Mouse (Mus musculus) large intestine, adult 2 months (tissue): Measurements from ENCODE around the gene Scube1. TPM values are rescaled to one million over a fixed set of nuclear protein-coding genes. Genes with fewer than 3 reads are reported as not detected.

Source experiments
- DNase-seq: peaks from one replicate; pipeline ENCODE4 v3.0.0-alpha.2; 2012; ENCODE audit warnings: low read depth, low spot score
- WGBS: fragments of 180-500 bp; shearing (Covaris S2); methylation state at CpG from one replicate; pipeline ENCODE4 v1.1.7; 2018; 5-methylcytosine and 5-hydroxymethylcytosine counted together
- polyA plus RNA-seq: library from polyadenylated mRNA; depleted of rRNA; stranded (reverse); fragments of >200 nt; gene quantifications from 2 replicates; pipeline ENCODE4 v1.2.3, GENCODE M21; 2012

Gene Scube1
- polyA plus RNA-seq, 1 experiment = 8.3 TPM

- DNase-seq = no peak
- WGBS = 80% methylated on average over 10 of the region's 10 CpGs
Measured at GRCm38 (mm10) chr15:83712798-83713197, 12.0 kb downstream of the Scube1 start.

DNA sequence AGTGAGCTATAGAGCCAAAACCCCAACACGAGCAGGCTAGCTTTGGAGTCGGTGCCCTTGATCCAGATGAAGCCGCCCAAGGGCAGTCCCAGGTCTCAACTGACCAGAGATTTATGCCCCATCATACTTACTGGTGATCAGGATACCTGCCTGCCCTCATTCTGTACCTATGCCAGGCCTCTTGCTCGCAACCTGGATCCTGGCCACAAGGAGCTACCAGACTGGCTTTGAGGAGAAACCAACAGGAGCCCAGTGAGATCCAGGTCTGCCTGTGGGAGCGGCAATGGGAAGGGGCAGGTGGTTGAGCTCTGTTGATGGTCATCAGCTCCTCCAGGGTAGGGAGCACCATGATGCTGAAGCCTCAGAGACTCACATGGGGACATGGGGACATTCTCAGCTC, 12.5 kb downstream of the Scube1 start:
- WGBS = 95% methylated on average over 5 of the region's 5 CpGs
- no peak for DNase-seq

DNA sequence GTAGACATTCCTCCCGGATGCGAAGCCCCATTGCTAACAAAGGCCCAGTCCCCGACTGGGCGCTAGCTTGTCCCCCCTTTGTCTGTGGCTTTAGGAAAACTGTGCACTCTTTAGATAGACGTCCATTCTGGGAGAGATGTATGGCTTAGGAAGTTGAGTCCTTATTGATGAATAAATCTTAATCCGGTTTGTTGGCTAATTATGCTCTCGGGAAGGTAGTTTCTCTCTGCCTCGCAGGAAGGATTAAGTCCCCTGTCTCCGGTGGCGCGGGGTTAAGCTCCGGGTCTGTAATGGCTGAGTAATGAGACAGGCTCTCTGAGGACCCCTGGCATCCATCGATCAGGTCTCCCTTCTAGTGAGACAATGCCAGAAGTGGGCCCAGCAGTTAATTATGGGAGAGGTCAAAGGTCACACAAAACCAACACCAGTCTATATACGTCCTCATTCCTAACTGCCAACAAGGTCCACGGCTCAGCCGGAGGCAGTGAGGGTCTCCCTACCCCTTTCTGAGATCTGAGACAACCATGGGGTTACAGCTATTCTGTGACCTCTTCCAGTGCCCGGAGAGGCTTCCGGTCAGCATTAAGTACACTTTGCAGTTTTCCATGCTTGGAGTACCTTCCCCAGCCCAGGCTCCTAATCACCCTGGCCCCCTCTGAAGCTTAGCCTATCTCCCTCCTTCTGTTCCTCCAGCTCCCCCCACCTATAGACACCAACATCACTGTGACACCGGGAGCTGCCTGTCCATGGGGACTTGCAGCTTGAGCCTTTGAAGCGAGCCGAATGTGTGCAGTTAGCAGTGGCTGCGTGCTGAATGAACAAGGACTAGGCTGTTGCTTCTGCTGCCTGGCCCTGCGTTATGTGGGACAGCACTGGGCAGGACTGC, 14.7 kb downstream of the Scube1 start:
- DNase-seq = no peak
- WGBS = 47% methylated on average over 23 of the region's 23 CpGs

GRCm38 (mm10) chr15:83706528-83707199, 18.2 kb downstream of the Scube1 start:
- WGBS = 49% methylated on average over 10 of the region's 10 CpGs
- DNase-seq = no peak

DNA sequence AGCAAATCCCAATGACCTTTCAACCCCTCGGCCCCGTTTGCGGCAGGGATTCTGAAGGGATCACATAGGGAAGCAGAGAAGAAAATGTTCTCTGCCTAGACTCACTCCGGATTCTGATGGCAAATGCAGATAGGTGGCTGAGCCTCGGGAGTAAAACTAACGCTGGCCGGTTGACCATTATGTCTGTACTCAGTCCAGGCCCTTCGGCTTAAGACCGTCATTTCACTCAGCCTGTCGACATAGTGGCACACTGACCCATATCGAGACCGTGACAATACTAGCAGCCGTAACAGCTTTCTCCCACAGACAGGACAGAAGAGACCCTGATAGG, 24.3 kb downstream of the Scube1 start:
- WGBS = 76% methylated on average over 13 of the region's 13 CpGs
- DNase-seq = no peak

- 62% methylated on average over 11 of the region's 11 CpGs for WGBS
- no peak for DNase-seq
Measured at GRCm38 (mm10) chr15:83699834-83700592, 24.8 kb downstream of the Scube1 start.

DNA sequence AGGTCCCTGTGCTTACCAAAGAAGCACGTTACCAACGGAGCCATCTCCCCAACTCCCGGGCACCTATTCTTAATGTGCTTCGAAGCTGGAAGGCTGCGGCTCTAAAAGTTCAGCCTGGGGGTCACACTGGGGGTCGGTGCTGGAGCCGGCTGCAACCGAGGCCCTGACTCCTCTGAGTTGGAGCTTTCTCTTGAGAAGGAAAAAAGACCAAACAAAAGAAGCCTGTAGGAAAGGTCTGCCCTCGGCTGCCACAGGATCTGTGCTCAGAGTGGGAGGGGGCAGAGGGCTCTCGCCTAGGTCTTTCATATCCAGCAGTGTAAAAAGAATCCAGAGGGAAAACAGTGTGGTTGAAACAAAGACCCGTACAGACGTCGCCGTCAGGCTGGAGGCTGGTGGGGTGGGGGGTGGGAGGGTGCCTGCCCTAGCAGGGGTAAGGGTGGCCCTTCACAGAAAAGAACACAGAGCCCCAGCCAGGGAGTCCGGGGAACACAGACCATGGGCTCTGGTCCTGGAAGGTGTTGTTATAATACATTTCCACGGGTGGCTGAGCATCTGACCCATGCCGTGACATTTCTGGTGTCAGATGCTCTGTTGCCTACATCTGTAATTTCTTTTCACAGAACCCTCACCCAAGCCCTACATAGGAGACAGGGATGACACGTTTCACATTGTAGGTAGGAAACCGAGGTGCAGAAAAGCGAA, 25.5 kb downstream of the Scube1 start:
- WGBS = 74% methylated on average over 20 of the region's 20 CpGs
- no peak for DNase-seq

- 53% methylated on average over 14 of the region's 14 CpGs for WGBS
- DNase-seq = no peak
Measured at GRCm38 (mm10) chr15:83696681-83697381, 28.0 kb downstream of the Scube1 start.

- no peak for DNase-seq
- 71% methylated on average over 11 of the region's 11 CpGs for WGBS
Measured at GRCm38 (mm10) chr15:83695159-83695558, 29.7 kb downstream of the Scube1 start.

- WGBS = 59% methylated on average over 8 of the region's 8 CpGs
- DNase-seq = no peak
Measured at GRCm38 (mm10) chr15:83691901-83692361, 32.9 kb downstream of the Scube1 start.

GRCm38 (mm10) chr15:83689946-83690345, 34.9 kb downstream of the Scube1 start:
- DNase-seq = no peak
- 46% methylated on average over 12 of the region's 12 CpGs for WGBS

- WGBS = 55% methylated on average over 9 of the region's 9 CpGs
- no peak for DNase-seq
Measured at GRCm38 (mm10) chr15:83686601-83687000, 38.2 kb downstream of the Scube1 start.

DNA sequence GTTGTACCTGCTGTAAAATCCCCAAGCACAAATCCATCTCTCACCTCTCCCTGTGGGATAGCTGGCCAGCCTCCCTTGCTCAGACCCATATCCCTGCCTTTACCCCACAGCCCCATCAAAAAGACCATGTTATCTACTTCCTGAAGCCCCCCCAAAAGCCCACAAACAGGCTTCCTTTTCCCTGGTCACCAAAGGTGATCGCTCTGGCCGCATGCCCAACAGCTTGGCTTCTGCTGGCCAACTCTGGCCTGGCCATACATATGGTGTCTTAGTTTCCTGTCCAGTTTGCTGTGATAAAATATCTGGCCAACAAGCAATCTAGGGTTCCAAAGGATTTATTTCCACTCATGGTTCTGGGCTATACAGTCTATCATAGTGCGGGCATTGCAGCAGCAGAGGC, 38.9 kb downstream of the Scube1 start:
- DNase-seq = no peak
- 90% methylated on average over 3 of the region's 3 CpGs for WGBS

DNA sequence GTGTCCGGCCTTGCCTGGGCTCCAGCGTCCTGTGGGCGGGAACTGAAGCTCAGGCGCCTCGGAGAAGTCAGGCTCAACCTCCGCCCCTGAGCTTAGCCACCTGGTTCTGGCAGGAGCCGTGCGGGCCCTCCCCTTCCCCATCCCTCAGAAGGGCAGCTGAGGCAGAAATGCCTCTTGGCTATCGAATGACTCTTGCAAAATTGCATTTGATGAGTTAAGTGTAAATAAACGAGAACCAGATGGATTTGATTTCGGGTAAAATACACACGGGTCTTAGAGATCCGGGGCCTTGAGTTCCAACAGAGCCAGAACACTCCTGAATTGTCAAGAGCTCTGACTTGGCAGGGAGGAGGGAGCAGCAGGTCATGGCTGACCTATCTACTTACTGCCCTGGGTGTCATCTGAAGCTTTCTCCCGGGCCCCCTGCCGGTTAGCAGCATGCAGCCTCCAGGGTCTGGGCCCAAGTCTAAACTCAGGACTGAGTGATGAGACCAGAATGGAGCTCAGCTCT, 41.7 kb downstream of the Scube1 start:
- WGBS = 52% methylated on average over 15 of the region's 15 CpGs
- DNase-seq = no peak

- no peak for DNase-seq
- WGBS = 80% methylated on average over 7 of the region's 7 CpGs
Measured at GRCm38 (mm10) chr15:83680300-83680699, 44.5 kb downstream of the Scube1 start.

DNA sequence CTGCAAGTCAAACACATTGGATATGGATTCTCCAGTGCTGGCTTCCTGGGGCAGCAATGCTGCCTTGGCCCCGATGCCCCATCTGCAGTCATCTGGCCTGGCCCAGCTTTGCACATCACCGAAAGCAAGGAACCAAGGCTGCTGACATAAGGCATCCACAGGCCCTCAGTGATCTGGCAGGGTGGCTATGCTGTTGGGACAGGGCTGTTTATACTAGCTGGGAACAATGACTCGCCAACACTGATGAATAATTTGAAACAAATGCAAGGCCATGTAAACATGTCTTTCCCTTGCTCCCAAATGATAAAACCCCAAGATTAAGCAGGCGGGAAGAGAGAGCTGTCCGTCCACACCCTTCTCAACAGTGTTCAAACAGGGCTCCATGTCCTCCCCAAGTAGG, 45.1 kb downstream of the Scube1 start:
- WGBS = 67% methylated on average over 5 of the region's 5 CpGs
- no peak for DNase-seq

GRCm38 (mm10) chr15:83678606-83679005, 46.2 kb downstream of the Scube1 start:
- 23% methylated on average over 11 of the region's 11 CpGs for WGBS

DNA sequence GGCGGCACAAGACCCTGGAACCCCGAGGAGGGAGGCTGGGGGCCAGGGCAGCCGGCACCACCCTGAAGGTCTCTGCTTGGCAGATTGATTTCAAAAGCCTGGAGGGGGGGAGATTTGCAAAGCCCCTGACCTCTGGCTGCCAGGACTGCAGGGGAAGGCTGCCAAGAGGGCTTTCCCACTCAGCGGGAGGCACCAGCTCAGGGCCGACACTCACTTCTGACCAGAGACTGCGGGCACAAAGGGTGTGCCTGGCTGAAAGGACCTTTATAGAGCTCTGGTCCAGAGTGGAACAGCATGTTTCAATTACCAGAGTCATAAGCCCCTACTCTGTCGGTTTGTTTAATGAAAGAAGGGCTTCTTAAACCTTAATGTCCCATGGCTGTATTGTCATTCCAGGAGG, 46.7 kb downstream of the Scube1 start:
- no peak for DNase-seq

More at GRCm38 (mm10) chr15:83678606-83679005, 46.2 kb downstream of the Scube1 start:
- no peak for DNase-seq

DNA sequence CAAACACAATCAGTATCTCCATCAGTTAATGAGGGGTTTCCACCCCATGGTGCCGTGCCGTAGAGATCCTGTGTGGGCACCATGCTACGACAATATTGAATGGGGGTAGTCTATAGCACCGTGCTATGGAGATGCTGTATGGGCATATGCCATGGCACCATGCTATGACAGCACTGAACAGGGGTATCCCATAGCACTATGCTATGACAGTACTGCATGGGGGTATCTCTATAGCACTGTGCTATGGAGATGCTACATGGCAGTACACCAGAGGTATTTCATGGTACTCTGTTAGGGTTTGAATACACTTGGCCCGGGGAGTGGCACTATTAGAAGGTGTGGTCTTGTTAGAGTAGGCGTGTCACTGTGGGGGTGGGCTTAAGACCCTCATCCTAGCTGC, 47.7 kb downstream of the Scube1 start:
- 85% methylated on average over 6 of the region's 6 CpGs for WGBS
- DNase-seq = no peak

More for the DNA sequence above, 46.7 kb downstream of the Scube1 start:
- 31% methylated on average over 7 of the region's 7 CpGs for WGBS
